Mouse (Mus musculus) T-cell, adult 2 months (primary cell): Measurements from ENCODE around the gene Samd4b.
"Not testable (repeated sequence)": the region's sequence is repeated elsewhere in the genome, so short reads cannot be mapped to it uniquely, and the experiment has no call there.

ENCODE experiments used
- DNase-seq: peaks from one replicate; pipeline ENCODE4 v3.0.0; 2022; ENCODE audit warnings: low spot score

The Samd4b gene

DNA sequence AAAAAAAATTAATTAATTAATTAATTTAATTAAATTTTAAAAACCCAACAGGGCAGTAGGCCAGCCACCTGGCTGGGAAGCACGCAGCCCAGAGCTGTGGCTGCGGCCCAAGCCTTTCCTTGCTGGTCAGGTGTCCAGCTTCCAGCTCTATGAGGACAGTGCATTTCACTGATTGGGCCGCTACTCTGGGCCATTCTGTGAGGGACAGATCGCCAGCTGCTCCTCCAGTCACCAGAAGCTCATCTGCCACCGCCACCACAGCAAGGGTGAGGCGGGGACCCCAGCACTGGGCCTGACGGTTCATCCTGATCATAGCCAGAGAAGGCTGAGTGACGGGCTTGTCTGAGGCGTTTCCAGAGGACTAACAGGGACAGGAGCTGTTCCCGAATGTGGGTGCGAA is 36.0 kb downstream of the Samd4b start:
- DNase-seq, result no peak

DNA sequence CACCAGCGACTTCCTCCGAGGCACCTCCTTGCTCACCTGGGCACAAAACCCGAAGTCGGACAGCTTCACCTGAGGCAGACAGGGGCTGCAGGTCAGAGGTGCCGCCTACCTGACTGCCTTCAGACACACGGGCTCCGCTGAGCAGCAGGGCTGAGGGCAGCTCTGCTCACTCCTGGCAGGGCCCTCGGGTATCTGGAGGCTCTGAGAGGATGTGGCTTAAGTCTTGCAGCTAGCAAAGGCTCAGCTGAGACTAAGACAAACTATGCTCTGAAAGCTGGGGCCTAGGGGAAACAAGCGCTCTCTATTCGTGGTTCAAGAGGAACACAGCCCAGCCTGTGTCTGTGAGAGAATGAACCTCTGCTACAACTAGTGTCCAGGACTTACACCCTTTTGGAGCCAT is 37.1 kb downstream of the Samd4b start:
- no peak for DNase-seq

DNA sequence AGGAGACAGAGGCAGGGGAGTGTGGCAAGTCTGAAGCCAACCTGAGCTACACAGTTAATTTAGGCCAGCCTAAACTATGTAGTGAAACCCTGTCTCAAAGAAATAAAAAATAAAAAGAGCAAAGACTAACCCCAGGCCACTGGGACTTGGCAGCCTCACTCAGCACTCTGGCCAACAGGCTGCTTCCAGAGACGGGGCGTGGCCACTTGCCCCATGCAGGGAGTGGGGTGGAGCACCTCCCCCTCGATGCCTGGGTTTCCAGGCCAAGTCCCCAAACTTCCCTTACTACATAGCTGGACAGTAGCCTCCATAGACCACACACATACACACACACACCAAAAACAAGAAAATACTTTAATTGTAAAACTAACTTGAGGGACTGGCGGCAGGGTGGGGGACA is 39.5 kb downstream of the Samd4b start:
- no peak for DNase-seq

DNA sequence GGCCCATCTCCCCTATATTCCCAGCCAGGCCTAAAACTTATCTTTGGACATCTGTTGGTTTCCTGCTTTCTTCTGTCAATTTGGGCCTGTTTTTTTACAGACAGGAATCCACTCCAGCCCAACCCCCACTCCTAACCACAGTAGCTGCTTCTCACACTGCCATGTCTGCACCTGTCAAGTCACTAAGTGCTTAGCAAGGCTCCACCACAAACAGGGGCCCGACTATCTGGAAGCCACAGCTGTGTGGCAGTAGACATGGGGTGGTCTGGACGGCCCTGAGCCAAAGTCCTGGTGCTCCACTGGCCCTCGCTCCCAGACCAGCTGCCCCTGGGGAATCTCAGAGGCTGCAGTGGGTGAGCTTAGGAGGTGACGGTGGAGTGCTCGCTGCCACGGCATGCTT is 40.2 kb downstream of the Samd4b start:
- peak; percentile 42 for DNase-seq

DNA sequence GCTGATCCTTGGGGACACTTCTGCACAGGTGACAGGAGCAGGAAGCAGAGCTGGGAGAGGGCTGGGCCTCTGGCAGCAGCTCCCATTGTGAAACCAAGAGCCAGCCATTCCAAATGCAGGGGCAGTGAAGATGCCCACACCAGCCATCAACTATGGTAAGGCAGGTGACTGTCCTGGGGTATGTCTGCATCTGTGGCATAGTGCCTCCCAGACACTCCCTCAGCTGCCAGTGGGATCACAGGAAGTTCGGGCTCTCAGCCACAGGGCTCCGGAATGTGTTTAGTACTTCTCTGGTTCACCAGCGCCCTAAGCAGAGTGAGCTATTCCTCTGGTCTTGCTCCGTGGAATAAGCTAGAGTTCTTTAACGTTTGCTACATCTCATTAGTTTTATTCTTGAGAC is 40.9 kb downstream of the Samd4b start:
- no peak for DNase-seq

DNA sequence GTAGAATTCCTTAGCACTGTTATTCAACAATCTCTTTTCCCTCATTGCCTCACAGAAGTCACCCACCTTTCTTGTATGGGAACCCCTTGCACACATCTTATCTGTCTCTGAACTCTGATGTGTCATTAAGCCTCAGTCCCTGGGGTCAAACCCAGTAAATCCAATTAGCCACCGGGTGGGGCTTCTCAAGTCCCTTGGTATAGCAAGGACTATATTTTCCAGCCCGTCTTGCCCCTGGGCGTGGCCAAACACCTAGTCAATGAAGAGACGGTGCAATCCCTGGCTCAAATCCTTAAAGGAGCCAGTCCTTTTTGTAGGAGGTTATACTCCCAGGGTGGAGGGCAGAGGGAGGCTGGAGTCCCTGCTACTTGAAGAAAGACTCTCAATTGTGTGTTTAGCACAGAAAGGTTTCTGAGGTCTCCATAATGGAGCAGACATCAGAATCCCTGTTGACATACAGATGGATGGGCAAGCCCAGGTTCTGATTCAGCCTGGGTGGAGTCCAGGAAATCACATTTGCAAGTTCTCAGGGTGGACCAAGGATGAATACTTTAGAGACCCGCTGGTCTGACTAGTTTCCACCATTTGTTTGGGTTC is 41.9 kb downstream of the Samd4b start:
- DNase-seq, result no peak

DNA sequence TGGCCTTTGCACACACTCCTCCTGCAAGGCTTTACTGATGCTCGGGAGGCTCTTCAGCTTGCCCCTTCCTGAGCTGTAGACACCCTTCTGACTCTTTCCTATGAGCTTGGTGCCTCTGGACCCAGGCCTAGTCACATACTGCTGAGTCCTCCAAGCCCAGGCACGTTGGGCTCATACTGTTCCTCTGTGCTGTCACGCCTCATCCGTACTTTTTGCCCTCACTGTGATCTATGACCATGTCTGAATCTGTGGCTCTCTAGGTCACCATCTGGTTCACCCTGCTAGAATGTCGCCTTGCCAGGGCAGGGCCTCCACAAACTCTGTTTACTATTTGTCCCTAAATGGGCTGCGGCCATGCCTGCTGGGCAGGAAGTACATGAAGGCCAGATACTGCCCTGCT is 44.9 kb downstream of the Samd4b start:
- DNase-seq, result no peak

DNA sequence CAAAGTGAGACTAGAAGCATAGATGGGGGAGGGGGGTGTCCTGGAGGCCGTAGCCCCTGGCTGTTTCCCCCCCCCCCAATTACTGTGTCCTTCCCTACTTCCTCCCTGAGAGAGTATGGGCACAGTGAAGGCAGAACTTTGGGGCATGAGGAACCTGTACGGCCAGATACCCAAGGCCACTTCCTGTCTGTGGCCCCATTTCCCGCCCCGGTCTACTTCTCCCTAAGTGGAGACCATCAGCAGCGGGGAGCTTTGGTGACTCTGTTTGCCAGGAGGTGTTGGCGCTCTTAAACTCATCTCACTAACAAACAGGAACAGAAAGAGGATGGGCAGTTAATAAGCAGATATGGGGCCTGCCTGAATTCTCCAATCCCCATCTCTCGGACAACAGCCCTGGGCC is 50.3 kb downstream of the Samd4b start:
- no peak for DNase-seq

DNA sequence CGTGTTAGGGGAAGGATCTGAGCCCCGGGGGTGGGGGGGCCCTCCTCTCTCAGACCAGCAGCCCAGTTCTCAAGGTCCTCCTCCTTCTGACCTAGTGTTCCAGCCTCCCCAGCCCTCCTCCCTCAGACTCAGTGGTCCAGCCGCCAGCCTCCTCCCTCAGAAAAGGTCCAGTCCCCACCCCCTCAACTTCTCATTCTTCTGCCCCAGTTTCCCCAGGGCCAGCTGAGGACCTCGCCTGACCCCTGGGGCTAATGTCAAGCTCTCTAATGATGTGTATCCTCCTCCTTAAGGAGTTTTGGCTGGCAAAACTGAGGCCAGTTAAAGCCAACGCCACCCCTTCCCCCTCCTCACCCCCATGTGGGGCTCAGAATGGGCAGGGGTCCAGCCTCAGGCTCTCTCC is 50.8 kb downstream of the Samd4b start, which contains the start of gene Nccrp1:
Gene Nccrp1 (minus strand): TSS at position 101 of the 400 bp plus-strand sequence.
- DNase-seq, result no peak

DNA sequence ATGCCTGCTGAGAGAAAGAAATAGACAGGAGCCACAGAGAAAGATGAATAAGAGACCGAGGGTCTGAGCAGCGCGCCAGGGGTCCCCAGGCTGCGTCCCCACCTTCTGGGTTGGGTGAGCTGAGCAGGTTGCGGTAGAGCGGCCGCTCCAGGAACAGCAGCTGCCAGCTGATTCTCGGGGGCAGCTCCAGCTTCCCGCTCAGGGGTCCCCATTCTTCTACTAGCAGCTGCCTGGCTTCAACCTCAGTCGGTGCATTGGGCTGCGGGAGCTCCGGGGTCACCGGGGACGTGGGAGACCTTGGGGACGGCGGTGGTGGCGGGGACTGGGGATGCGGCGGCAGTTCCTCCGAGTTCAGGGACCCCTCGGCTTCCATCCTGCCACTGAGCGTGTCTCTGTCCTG is 51.3 kb downstream of the Samd4b start:
- no peak for DNase-seq

DNA sequence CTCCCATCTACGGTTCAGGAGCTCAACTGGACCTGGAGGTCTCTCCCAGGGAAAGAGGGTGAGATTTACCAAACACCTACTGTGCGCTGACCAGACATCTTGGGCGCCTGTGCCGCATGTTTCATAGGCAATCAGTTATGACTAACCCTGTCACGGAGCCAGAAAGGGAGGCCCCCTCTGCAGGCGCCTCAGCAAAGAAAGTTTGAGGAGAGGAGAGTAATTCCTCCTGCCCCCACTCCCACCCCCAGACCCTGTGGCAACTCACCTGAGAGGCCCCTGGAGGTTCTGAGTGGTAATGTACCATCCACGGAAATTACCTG is 52.1 kb downstream of the Samd4b start:
- DNase-seq, result no peak

DNA sequence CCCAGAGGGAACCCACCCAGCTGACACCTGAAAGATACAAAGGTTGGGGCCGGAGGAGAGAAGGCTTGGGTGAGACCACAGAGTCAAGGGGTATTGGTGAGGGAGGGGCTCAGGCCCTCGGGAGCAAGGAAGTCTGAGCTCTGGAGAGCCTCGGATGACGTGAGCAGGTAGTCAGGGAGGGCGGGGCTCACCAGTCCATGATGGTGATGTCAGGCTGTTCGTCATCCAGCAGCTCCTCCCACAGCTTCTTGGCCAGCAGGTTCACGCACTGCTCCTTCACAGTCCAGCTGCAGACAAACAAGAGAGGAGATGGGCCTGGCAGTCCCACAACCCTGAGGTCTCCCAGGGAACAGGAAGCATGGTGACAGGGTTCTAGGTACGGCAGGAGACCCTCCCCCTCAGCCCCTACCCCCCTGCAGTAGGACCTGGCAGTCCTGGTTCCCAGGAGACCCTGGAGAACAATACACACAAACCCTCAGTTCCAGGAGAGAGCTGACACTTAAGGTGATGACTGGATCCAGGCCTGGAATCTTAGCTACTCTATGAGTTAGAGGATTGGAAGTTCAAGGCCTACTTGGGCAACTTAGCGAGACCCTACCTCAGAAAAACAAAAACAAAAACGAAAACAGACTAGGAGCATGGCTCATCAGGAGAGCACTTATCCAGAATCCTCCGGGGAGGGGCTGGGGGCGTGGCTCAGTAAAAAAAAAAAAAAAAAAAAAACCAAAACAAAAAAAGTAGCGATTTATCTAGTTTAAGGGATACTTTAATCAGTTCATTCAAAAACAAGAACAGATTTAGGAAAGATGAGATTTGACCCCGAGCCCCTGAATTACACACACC is 52.7 kb downstream of the Samd4b start:
- DNase-seq, result peak; percentile 18

DNA sequence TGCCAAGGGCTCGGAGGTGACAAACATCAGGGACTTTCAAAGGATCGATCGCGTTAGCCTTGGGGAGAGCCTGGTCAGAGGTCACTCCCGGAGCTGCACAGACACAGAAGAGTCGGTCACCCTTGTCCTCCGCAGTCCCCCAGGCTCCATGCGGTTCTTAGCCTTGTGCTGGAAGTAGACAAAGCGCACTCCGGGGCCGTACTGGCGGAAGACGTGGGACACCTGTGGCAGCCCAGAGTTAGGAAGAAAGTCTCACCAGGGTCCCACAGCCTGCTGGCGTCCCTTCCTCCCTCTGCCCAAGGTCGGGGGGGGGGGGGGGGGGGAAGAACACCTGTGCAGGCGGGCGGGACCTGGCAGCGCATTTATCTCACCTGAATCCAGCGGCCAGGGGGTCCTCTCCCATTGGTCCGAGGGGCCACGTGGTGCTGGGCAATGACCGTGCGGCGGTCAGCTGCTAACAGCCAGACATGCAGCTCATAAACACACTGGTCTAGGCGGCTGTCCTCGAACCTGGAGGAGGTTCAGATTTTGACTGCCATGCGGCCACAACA is 53.8 kb downstream of the Samd4b start:
- DNase-seq, result no peak

DNA sequence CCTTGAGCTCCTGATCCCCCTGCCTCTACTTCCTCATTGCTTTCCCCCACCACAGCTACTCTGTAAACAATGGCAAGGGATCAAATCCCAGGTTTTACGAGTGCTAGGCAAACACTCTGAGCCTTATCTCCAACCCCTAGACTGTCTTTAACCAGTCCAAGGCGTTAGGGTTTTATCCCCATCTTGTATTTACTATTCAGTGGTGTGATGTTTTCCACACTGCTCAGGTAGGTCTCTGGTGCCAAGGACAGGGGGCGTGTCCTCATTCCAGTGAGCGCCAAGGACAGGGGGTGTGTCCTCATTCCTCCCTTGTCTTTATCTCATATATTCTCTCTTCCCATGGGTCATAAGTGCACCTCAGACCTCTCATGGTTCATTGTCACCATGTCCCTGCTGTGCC is 57.4 kb downstream of the Samd4b start, which contains the start of gene Sycn:
Gene Sycn (plus strand): TSS at position 360 of the 400 bp plus-strand sequence.
- no peak for DNase-seq

DNA sequence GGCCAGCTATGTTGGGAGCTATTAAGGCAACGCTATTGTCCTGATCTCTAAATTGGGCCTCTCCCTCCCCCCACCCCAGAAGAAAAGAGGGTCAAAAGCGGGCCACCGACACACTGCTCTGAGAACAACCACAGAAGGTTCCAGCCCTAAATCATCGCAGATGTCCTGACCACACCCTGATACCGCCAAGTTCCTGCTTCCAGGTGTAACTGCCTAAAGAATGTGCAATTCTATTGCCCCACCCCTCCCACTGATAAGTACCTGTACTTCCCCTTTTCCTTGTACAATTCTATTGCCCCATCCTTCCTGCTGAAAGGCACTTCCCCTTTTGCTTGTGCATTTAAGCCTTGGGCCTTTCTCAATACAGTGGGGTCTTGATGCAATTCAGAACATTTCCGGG is 59.1 kb downstream of the Samd4b start:
- DNase-seq, result not testable (repeated sequence)

DNA sequence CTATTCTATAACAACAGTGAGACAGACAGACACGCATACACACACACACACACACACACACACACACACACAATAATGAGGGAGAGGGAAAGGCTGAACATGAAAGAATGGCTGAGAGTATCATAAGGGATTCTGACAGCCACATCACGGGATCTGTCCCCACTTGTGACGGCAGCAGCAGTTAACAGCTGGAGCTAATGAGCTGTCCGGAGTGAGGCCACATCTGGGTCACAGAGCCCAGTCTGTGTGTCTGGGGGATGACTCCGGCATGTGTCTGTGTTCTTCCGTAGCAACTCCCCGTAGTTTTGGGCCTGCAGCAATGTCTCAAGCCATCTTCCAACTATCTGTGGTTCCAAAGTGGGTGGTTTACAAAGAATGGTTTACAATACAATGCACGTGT is 65.9 kb downstream of the Samd4b start:
- no peak for DNase-seq

DNA sequence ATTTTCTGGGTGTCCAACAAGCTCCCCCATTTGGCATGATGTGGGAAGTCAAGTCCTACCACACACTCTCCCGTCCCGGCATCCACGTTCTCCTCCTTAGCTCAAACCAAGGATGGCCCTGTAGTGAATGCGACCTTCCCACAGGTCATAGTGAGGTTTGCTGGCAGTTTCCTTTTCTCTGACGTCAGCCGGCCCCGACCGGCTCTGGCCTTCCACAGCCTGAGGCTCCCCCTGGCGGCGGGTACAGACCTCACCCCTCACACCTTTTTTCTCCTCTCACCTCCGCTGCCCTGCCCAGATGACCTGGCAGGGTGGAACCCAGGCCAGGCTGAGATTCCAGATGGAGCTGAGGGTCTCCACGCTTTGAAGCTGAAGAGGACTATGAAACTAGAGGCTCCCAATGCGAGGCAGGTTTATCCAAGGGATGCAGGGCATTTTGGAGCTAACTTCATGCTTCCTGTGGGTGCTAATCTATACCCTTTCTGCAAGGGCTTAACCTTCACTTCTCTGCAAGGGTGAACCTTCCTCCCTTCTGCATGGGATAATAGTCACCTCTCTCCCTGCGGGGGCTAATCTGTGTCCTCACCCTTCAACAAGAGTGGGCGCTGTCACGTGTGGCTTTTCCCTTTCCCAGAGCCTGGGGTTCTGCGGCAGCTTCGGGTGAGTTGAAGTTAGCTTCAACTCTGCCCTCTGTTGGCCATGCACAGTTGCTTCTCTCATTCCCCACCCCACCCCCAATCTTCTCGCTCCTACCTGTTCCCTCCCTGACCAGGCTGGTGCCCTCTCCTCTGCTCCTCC is 69.8 kb downstream of the Samd4b start:
- peak; percentile 85 for DNase-seq

DNA sequence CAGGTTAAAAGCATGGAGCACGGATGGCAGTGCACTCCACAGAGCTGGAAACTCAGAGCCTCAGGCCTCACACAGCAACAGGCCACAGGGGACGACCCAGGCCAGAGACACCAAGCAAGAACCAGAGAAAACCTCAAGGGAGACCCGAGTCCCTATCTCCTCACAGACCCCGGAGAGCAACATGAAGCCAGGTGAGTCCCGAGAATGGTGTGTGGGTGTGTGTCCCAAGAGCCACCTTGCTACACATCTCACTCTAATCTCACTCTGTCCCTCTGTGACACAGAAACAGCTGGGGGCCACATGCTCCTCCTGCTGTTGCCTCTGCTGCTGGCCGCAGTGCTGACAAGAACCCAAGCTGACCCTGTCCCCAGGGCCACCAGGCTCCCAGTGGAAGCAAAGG is 75.4 kb downstream of the Samd4b start, which contains the start of gene Ifnl3:
Gene Ifnl3 (plus strand): TSS at position 301 of the 400 bp plus-strand sequence.
- not testable (repeated sequence) for DNase-seq

DNA sequence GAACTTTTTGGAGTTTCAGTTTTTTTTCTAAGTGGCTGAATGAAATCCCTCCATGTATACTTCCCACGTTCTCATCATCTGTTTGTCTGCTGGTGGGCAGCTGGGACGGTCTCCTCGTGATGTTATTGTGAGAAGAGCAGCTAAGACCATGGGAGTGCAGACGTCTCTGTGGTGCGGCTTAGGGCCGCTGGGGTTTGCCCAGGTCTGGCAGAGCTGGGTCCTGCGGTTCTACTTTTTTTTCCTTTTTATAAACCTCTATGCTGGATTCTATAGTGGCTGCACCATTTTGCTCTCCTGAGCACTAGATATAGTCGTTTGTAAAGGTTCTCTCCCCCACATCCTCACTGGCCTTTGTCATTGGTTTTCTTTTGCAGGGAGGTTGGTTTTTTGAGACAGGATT is 86.5 kb downstream of the Samd4b start:
- DNase-seq, result no peak

DNA sequence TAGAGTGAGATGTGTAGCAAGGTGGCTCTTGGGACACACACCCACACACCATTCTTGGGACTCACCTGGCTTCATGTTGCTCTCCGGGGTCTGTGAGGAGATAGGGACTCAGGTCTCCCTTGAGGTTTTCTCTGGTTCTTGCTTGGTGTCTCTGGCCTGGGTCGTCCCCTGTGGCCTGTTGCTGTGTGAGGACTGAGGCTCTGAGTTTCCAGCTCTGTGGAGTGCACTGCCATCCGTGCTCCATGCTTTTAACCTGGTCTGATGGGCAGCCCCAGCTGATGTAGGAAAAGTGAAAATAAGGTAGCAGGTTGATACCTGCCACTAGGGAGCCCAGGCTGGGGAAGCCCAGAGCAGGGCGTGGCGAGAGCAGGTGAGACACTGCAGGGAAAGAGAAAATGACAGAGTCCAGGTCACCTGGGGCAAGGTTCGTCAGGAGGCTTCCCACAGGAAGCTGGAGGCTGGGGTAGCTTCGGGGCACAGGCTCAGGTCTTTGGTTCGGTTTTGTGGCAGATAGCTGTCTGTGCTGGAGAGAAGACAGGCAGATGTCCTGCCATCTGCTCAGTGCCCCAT is 87.5 kb downstream of the Samd4b start, which contains the start of gene Ifnl2:
Gene Ifnl2 (minus strand): TSS at position 51 of the 570 bp plus-strand sequence.
- not testable (repeated sequence) for DNase-seq

DNA sequence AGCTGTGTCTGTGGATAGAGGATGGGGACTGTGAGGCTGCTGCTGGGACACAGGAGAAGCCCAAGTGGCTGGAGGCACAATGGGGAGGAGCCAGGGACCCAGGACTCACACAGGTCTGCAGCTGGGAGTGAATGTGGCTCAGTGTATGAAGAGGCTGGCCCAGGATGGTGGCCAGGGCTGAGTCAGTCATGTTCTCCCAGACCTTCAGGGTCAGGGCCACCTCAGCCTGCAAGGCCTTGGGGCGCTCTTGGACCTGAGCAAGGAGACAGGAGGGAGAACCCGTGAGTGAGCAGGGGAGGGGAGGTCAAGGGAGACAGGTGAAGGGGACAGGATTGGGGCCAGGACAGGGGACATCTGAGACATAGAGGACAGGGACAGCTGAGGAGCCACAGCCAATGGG is 88.8 kb downstream of the Samd4b start:
- DNase-seq, result not testable (repeated sequence)

DNA sequence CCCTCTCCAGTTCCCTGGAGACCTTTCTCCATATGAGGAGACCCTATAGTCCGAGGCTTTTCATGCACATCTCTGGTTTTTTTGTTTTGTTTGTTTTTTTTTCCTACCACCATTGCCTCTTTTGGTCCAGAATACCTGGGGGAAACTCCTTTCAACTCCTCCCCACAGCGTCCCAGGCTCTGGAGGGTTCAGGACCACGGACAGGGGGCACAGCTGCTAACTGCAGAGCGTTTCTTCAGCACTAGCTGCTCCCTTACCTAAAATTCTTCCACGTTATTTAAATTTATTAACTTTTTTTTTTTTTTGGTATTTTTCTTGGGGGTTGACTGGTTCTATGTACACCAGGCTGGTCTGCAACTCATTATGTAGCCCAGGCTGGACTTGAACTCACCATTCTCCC is 92.4 kb downstream of the Samd4b start:
- no peak for DNase-seq
